Mouse (Mus musculus): Measurements from ENCODE around the gene Arid1b. TPM values are rescaled to one million over a fixed set of nuclear protein-coding genes. Genes with fewer than 3 reads are reported as not detected.

Gene Arid1b
- total and polyA plus RNA-seq, 3 experiments = 6.1 to 12.4 (median 9.7) TPM

- no peak for DNase-seq (ENCODE audit: extremely low read depth)
- Histone ChIP-seq H3K27me3 (replicated peaks) (no peaks in the 10 kb centered on the region), H3K4me3 (replicated peaks in 1 of 3; ENCODE audit: low read depth in 2 of 3, low read length in 2 of 3, poor library complexity in 1 of 3) (no peak overlapping the region), H3K9ac (ENCODE audit: insufficient read depth, low read depth) (no peak overlapping the region), H3K36me3 (replicated peaks in 1 of 2; ENCODE audit: control insufficient read depth in 1 of 2, insufficient read depth in 1 of 2, low read length in 1 of 2) (peaks cover 0 to 55% of the 10 kb centered on the region in 2 experiments), H3K79me2 (replicated peaks; ENCODE audit: control insufficient read depth, extremely low read depth, insufficient read depth, poor library complexity, severe bottlenecking) (no peaks in the 10 kb centered on the region), H3K9me3 (replicated peaks; ENCODE audit: low read length) (no peaks in the 10 kb centered on the region), H3K27ac (ENCODE audit: insufficient read depth, low read depth) (no peak overlapping the region), H3K4me1 (ENCODE audit: control insufficient read depth in 1 of 2, insufficient read depth in 2 of 2) (peaks cover 0 to 73% of the 10 kb centered on the region in 2 experiments; a peak in 2 of 4 replicates), H3K4me2 (ENCODE audit: insufficient read depth, low read depth, poor library complexity, severe bottlenecking) (no peak overlapping the region)
- in situ Hi-C loops (cut with MboI; ENCODE audit: low pct_ligation_motif_present, low pct_unique_long_range_greater_than_20kb, low sequenced_read_pairs) (no loop called here), dilution Hi-C loops (cut with MboI; ENCODE audit: extremely low pct_ligation_motif_present, extremely low pct_unique_long_range_greater_than_20kb, low sequenced_read_pairs) (no loop called here)
- TF ChIP-seq SMC3 (IDR thresholded peaks at IDR 0.05; ENCODE audit: low read depth, low read length) (no peak), ZMIZ1 (IDR thresholded peaks at IDR 0.05; ENCODE audit: low read depth, low read length) (no peak), ETS1 (conservative IDR thresholded peaks at IDR 0.05; ENCODE audit: low read depth, low read length) (no peak), E2F4 (IDR thresholded peaks at IDR 0.05; ENCODE audit: insufficient replicate concordance, low read depth, low read length) (no peak), MXI1 (IDR thresholded peaks at IDR 0.05; ENCODE audit: low read depth, low read length) (no peak), ZKSCAN1 (IDR thresholded peaks at IDR 0.05; ENCODE audit: borderline replicate concordance, low read depth, low read length) (no peak), USF2 (conservative IDR thresholded peaks at IDR 0.05; ENCODE audit: low read depth, low read length) (no peak), HCFC1 (IDR thresholded peaks at IDR 0.05; ENCODE audit: low read depth, low read length) (no peak), MYC (IDR thresholded peaks at IDR 0.05; ENCODE audit: low read depth, low read length) (no peak), JUN (IDR thresholded peaks at IDR 0.05; ENCODE audit: insufficient read depth, low read depth, low read length) (no peak), NELFE (IDR thresholded peaks at IDR 0.05; ENCODE audit: low read depth, low read length) (no peak), CTCF (conservative IDR thresholded peaks at IDR 0.05 in 1 of 2, IDR thresholded peaks at IDR 0.05 in 1 of 2; ENCODE audit: low read depth in 2 of 2, low read length in 2 of 2) (no peak), RCOR1 (conservative IDR thresholded peaks at IDR 0.05; ENCODE audit: low read depth, low read length) (no peak)
Observed at GRCm38 (mm10) chr17:5059092-5059601, 65.0 kb downstream of the Arid1b start.

GRCm38 (mm10) chr17:5060515-5061084 is 66.5 kb downstream of the Arid1b start:
- no peak for DNase-seq (ENCODE audit: extremely low read depth)
- dilution Hi-C loops (cut with MboI; ENCODE audit: extremely low pct_ligation_motif_present, extremely low pct_unique_long_range_greater_than_20kb, low sequenced_read_pairs) = no loop called here
- no peak overlapping the region for H3K4me2 ChIP-seq (ENCODE audit: insufficient read depth, low read depth, poor library complexity, severe bottlenecking)
- no peak overlapping the region for H3K9ac ChIP-seq (ENCODE audit: insufficient read depth, low read depth)
- H3K4me1 ChIP-seq (ENCODE audit: control insufficient read depth in 1 of 2, insufficient read depth in 2 of 2) = peaks cover 0 to 72% of the 10 kb centered on the region in 2 experiments; a peak in 2 of 4 replicates
- no peak overlapping the region for H3K4me3 ChIP-seq (replicated peaks in 1 of 3; ENCODE audit: low read depth in 2 of 3, low read length in 2 of 3, poor library complexity in 1 of 3)
- H3K36me3 ChIP-seq (replicated peaks in 1 of 2; ENCODE audit: control insufficient read depth in 1 of 2, insufficient read depth in 1 of 2, low read length in 1 of 2) = peaks cover 0 to 51% of the 10 kb centered on the region in 2 experiments
- in situ Hi-C loops (cut with MboI; ENCODE audit: low pct_ligation_motif_present, low pct_unique_long_range_greater_than_20kb, low sequenced_read_pairs) = no loop called here
- no peaks in the 10 kb centered on the region for H3K79me2 ChIP-seq (replicated peaks; ENCODE audit: control insufficient read depth, extremely low read depth, insufficient read depth, poor library complexity, severe bottlenecking)
- H3K9me3 ChIP-seq (replicated peaks; ENCODE audit: low read length) = no peaks in the 10 kb centered on the region
- H3K27ac ChIP-seq (ENCODE audit: insufficient read depth, low read depth) = no peak overlapping the region
- TF ChIP-seq ZNF384 (IDR thresholded peaks at IDR 0.05; ENCODE audit: low read depth, low read length) (no peak), NRF1 (IDR thresholded peaks at IDR 0.05; ENCODE audit: low read depth, low read length) (no peak), TBP (conservative IDR thresholded peaks at IDR 0.05; ENCODE audit: low read depth, low read length) (no peak), POLR2A (IDR thresholded peaks at IDR 0.05; ENCODE audit: low read depth, low read length) (no peak), RCOR1 (conservative IDR thresholded peaks at IDR 0.05; ENCODE audit: low read depth, low read length) (no peak), CHD2 (IDR thresholded peaks at IDR 0.05; ENCODE audit: low read length) (no peak), MAZ (IDR thresholded peaks at IDR 0.05; ENCODE audit: low read depth, low read length) (no peak), ZMIZ1 (IDR thresholded peaks at IDR 0.05; ENCODE audit: low read depth, low read length) (no peak), HCFC1 (IDR thresholded peaks at IDR 0.05; ENCODE audit: low read depth, low read length) (no peak), EP300 (IDR thresholded peaks at IDR 0.05; ENCODE audit: low read length) (no peak), USF2 (conservative IDR thresholded peaks at IDR 0.05; ENCODE audit: low read depth, low read length) (no peak), PAX5 (IDR thresholded peaks at IDR 0.05; ENCODE audit: low read length) (no peak), MXI1 (IDR thresholded peaks at IDR 0.05; ENCODE audit: low read depth, low read length) (no peak), ELF1 (IDR thresholded peaks at IDR 0.05; ENCODE audit: low read depth, low read length) (no peak)
- no peaks in the 10 kb centered on the region for H3K27me3 ChIP-seq (replicated peaks)

Measured in CH12.LX (cell line).